Mouse (Mus musculus) limb, embryonic 12.5 days (tissue): ENCODE data around the gene Plek2. TPM values are rescaled to one million over a fixed set of nuclear protein-coding genes. Genes with fewer than 3 reads are reported as not detected.

ENCODE experiments used
- ATAC-seq: fragments of 200-750 bp; cut with Nextera tagmentation; 2 replicates; pipeline ENCODE4 v1.8.0; 2017; ENCODE audit warnings: low read depth, moderate TSS enrichment; ENCODE audit not compliant: insufficient number of reproducible peaks, insufficient read depth, low FRiP score, low TSS enrichment
- H3K27ac ChIP-seq: fragments of 300-500 bp; sonication (generic); 2 replicates; pipeline ENCODE4 v1.5.1; 2016; ENCODE audit warnings: mild to moderate bottlenecking, moderate library complexity
- H3K27me3 ChIP-seq: fragments of 300-500 bp; sonication (generic); 2 replicates; pipeline ENCODE4 v1.6.1; 2016; ENCODE audit warnings: mild to moderate bottlenecking, moderate library complexity
- H3K36me3 ChIP-seq: fragments of 300-500 bp; sonication (generic); 2 replicates; pipeline ENCODE4 v1.6.1; 2016; ENCODE audit warnings: mild to moderate bottlenecking, moderate library complexity
- H3K4me1 ChIP-seq: fragments of 300-500 bp; sonication (generic); replicated peaks from 2 replicates; pipeline ENCODE4 v1.6.1; 2016
- H3K4me2 ChIP-seq: fragments of 300-500 bp; sonication (generic); 2 replicates; pipeline ENCODE4 v1.6.1; 2016; ENCODE audit warnings: mild to moderate bottlenecking, moderate library complexity
- H3K4me3 ChIP-seq: fragments of 300-500 bp; sonication (generic); replicated peaks from 2 replicates; pipeline ENCODE4 v1.5.1; 2016; ENCODE audit warnings: mild to moderate bottlenecking
- H3K9ac ChIP-seq: fragments of 300-500 bp; sonication (generic); replicated peaks from 2 replicates; pipeline ENCODE4 v1.6.1; 2016; ENCODE audit warnings: mild to moderate bottlenecking, moderate library complexity
- H3K9me3 ChIP-seq: fragments of 300-500 bp; sonication (generic); 2 replicates; pipeline ENCODE4 v1.6.1; 2016; ENCODE audit warnings: mild to moderate bottlenecking, moderate library complexity
- WGBS: fragments of 180-500 bp; shearing (Covaris S2); methylation state at CpG from one replicate; pipeline ENCODE4 v1.1.7; 2016; 5-methylcytosine and 5-hydroxymethylcytosine counted together
- polyA plus RNA-seq: library from polyadenylated mRNA; unstranded; fragments of >200 nt; fragmentation: Nextera tagmentation; extraction: Ambion mirVana; gene quantifications from 2 replicates; pipeline ENCODE4 v1.2.1, GENCODE M21; 2016

Plek2 gene
- polyA plus RNA-seq, 1 experiment from 2014 or later = 4.5 TPM

DNA sequence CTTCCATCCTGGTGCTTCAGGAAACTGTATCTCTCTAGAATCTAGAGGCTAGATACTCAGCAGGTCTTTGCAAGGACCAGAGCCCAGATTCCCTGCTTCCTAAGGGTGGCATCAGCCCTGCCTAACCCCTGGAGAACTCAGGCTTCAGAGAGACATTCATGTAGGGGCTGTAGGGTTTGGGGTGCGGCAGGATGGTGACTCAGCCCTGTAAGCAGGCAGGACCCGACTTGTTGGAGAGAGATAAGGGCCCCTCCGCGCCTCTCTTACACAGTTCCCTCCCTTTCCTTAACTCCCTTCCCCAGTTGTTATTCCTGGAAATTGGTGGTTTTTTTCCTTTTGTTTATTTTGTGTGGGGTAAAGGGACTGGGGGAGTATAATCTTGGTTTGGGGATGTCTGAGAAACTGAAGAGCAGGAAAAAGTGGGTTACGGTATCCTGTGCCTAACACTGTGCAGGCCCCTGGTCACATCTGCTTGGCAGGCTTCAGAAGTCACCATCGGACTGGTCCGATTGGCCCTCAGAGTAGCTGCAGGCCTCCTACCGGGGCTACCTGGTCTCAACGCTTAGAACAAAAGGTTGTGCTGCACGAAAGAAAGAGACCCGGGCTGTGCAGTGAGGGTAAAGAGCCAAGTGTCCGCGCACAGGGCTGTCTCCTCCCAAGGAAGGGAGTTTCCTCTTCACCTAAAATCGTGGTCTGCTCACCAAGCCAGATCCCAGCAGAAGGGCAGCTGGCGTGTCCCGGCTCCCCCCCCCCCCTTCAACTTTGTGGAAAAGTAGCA lies 4.1 kb upstream of the Plek2 start:
- H3K27ac ChIP-seq = no peak overlapping the region
- no peaks in the 10 kb centered on the region for H3K36me3 ChIP-seq
- H3K4me3 ChIP-seq = peak overlapping the region; percentile 42
- WGBS = 7% methylated on average over 16 of the region's 16 CpGs
- peak; percentile 18; the same call in 1 of the 2 replicates for ATAC-seq
- H3K4me2 ChIP-seq = peak overlapping the region; percentile 77
- no peak overlapping the region; the same call in 1 of the 2 replicates for H3K9ac ChIP-seq
- no peaks in the 10 kb centered on the region for H3K9me3 ChIP-seq
- H3K27me3 ChIP-seq = peaks cover 83% of the 10 kb centered on the region
- H3K4me1 ChIP-seq = peaks cover 19% of the 10 kb centered on the region

DNA sequence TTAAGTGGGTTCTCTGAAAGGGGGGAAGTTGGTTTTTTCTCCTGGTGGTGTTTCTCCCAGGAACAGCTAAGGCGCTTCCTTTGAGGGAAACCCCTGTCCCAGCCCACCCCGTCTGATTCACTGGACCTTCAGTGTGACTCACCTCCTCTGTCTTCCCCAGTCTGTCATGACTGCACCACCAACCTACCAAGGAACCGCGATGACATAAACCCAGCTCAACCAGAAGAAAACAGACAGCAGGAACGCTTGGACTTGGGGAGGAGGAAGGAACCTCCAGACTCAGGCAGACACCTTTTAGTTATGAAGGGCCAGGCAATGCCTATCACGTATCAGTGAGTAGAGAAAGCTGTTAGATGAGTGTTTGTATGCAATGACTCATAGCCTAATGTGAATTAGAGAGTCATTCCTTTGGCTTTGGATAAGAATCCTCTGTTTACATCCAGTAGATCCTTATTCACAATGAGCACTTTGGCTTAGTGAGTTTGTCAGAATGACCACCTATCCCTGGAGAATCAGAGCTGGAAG lies 1.4 kb upstream of the Plek2 start:
- H3K4me2 ChIP-seq = no peak overlapping the region
- no peaks in the 10 kb centered on the region for H3K9me3 ChIP-seq
- ATAC-seq = no peak
- 84% methylated on average over 6 of the region's 6 CpGs for WGBS
- peaks cover 79% of the 10 kb centered on the region for H3K27me3 ChIP-seq
- peaks cover 19% of the 10 kb centered on the region for H3K4me1 ChIP-seq
- no peak overlapping the region for H3K4me3 ChIP-seq
- H3K36me3 ChIP-seq = no peaks in the 10 kb centered on the region
- H3K9ac ChIP-seq = no peak overlapping the region
- no peak overlapping the region for H3K27ac ChIP-seq

DNA sequence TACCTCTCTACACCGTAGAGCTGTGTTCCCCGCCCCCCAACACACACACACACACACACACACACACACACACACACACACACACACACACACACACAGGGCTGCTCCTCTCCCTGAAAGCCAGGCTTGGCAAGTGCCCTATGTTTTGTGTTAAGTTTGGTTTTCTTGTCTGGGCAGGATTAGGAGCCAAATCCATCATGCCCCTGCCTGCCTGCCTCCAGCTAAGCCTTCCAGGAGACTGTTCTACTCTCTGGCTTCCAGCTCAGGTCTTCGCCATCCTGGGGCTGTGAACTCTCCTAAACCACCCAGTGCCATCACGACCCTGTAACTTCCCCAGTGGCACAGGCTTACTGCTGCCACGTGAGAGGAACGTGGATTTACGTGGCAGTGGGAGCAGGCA lies 2.3 kb downstream of the Plek2 start:
- H3K36me3 ChIP-seq = no peaks in the 10 kb centered on the region
- no peak for ATAC-seq
- no peak overlapping the region for H3K27ac ChIP-seq
- peaks cover 7% of the 10 kb centered on the region for H3K4me1 ChIP-seq
- H3K4me3 ChIP-seq = no peak overlapping the region
- H3K27me3 ChIP-seq = peaks cover 44% of the 10 kb centered on the region
- H3K9me3 ChIP-seq = no peaks in the 10 kb centered on the region
- H3K9ac ChIP-seq = no peak overlapping the region
- 78% methylated on average over 6 of the region's 7 CpGs for WGBS
- no peak overlapping the region for H3K4me2 ChIP-seq

DNA sequence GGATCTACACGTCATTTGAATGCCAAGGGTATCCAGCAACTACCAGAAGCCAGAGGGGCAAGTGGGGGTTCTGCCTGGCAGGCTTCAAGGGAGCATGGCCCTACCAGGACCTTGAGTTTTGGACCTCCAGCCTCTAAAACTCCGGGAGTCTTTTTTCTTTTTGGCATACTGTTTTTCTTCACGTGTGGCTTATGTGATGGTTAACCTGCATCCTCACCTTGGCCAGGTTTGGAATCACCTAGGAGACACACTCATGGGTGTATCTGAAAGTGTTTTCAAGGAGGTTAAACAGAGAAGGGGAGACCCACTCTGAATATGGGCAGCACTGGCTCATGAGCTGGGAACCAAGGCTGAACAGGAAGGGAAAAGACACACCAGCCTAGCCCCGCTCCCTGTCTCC lies 3.5 kb downstream of the Plek2 start:
- Histone ChIP-seq H3K36me3 (no peaks in the 10 kb centered on the region), H3K27ac (no peak overlapping the region), H3K4me2 (no peak overlapping the region), H3K9me3 (no peaks in the 10 kb centered on the region), H3K9ac (no peak overlapping the region), H3K27me3 (peaks cover 34% of the 10 kb centered on the region), H3K4me1 (peaks cover 7% of the 10 kb centered on the region), H3K4me3 (no peak overlapping the region)
- no peak for ATAC-seq
- 80% methylated on average over 4 of the region's 4 CpGs for WGBS

DNA sequence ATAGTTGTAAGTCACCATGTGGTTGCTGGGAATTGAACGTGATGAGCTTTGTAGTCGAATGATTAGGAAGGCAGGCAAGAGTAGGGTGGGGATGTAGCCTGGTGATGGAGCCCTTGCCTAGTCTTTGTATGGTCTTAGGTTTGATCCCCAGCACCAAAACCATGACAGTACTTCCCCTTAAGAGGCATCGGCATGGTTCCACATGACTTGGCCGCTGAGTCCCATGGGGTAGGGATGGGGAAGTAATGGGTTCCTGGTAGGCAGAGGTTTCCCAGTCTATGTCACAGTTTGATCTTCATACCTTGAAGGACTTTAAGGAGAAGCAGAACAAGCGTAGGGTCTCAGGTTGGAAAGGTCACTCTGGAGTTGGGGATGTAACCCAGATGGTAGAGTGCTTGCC lies 5.3 kb downstream of the Plek2 start:
- no peak for ATAC-seq
- Histone ChIP-seq H3K27me3 (peaks cover 16% of the 10 kb centered on the region; the same call in 1 of the 2 replicates), H3K9ac (no peak overlapping the region), H3K4me1 (0 out of 2 replicates have a peak, but pooled peaks cover 2% of the 10 kb centered on the region), H3K4me3 (no peak overlapping the region), H3K27ac (no peak overlapping the region), H3K36me3 (no peaks in the 10 kb centered on the region), H3K4me2 (no peak overlapping the region), H3K9me3 (no peaks in the 10 kb centered on the region)
- 86% methylated on average over 5 of the region's 5 CpGs for WGBS

DNA sequence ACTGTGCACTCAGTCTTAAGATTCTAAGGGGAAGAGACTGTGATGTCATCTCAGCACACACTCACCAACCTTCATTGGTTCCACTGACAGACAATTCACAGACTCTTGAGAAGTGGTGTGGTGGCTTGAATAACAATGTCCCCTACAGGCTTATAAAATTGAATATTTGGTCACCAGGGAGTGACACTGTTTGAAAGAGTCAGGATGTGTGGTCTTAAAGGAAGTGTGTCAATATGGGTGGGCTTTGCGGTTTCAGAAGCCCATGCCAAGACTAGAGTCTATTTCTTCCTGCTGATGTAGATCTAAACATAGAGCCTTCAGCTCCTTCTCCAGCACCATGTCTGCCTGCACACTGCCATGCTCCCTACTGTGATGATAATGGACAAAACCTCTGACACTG lies 8.9 kb downstream of the Plek2 start:
- H3K4me3 ChIP-seq = no peak overlapping the region
- ATAC-seq = no peak
- no peaks in the 10 kb centered on the region for H3K27me3 ChIP-seq
- no peak overlapping the region for H3K9ac ChIP-seq
- no peaks in the 10 kb centered on the region for H3K4me1 ChIP-seq
- no peak overlapping the region for H3K4me2 ChIP-seq
- H3K36me3 ChIP-seq = no peaks in the 10 kb centered on the region
- H3K27ac ChIP-seq = no peak overlapping the region
- H3K9me3 ChIP-seq = no peaks in the 10 kb centered on the region
- 88% methylated on average over 1 of the region's 1 CpGs for WGBS

DNA sequence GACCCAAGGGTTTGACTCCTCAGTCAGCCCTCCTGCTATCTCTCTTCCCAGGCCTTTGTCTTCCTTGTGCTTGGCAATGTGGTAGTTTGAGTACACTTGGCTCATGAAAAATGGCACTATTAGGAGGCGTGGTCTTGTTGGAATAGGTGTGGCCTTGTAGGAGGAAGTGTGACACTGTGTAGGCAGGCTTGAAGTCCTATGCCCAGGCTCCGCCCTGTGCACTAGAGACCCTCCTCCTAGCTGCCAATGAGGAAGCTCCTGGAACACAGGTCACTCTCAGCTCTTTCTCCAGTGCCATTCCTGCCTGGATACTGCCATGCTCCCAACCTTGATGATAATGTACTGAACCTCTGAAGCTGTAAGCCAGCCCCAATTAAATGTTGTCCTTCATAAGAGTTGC lies 15.6 kb downstream of the Plek2 start:
- no peak overlapping the region for H3K27ac ChIP-seq
- H3K9me3 ChIP-seq = peaks cover 5% of the 10 kb centered on the region
- no peaks in the 10 kb centered on the region for H3K27me3 ChIP-seq
- WGBS = 89% methylated on average over 2 of the region's 2 CpGs
- H3K9ac ChIP-seq = no peak overlapping the region
- H3K4me2 ChIP-seq = no peak overlapping the region
- H3K4me1 ChIP-seq = no peaks in the 10 kb centered on the region
- H3K36me3 ChIP-seq = peaks cover 24% of the 10 kb centered on the region
- H3K4me3 ChIP-seq = no peak overlapping the region
- no peak for ATAC-seq

DNA sequence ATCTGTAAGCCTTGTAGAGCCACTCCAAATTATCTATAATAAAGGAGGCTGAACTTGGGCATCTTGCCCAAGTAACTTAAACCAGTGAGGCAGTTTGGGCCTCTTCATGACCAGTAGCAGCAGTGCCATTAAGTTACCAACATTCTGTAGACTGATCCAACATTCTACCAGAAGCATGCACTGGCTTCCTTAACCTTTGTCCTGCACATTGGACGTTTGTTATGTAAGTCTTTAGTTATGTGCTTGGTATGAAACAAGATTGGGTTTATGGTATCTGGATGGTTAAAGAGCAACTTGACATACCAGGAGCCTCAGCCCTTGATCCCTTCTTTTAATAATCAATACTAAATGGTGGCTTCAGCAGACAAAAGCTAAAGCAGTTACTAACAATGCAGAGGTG lies 16.7 kb downstream of the Plek2 start:
- Histone ChIP-seq H3K4me1 (no peaks in the 10 kb centered on the region), H3K4me3 (no peak overlapping the region), H3K27me3 (no peaks in the 10 kb centered on the region), H3K4me2 (no peak overlapping the region), H3K9me3 (peaks cover 5% of the 10 kb centered on the region), H3K9ac (no peak overlapping the region), H3K27ac (no peak overlapping the region), H3K36me3 (peaks cover 35% of the 10 kb centered on the region)
- ATAC-seq = no peak
- WGBS = 76% methylated on average over 1 of the region's 1 CpGs

DNA sequence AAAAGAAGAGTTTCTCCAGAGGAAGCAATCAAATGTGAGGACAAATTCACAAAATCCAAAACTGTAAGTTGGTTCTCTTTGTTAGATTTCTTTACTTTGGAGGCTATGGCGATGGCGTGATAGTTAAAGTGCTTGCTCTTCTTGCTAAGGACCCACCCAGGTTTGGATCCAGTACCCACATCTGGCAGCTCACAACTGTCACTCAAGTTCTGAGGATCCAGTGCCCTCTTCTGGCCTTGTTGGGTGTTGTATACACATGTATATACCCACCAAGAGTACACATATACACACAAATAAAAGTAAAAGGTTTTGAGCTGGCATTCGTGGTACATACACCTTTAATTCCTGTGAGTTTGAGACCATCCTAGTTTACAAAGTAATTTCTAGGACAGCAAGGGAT lies 32.2 kb downstream of the Plek2 start:
- Histone ChIP-seq H3K4me2 (no peak overlapping the region), H3K27ac (no peak overlapping the region), H3K4me1 (no peaks in the 10 kb centered on the region), H3K9me3 (no peaks in the 10 kb centered on the region), H3K9ac (no peak overlapping the region), H3K27me3 (no peaks in the 10 kb centered on the region), H3K36me3 (peaks cover 75% of the 10 kb centered on the region), H3K4me3 (no peak overlapping the region)
- no peak for ATAC-seq
- WGBS = 97% methylated on average over 3 of the region's 3 CpGs

DNA sequence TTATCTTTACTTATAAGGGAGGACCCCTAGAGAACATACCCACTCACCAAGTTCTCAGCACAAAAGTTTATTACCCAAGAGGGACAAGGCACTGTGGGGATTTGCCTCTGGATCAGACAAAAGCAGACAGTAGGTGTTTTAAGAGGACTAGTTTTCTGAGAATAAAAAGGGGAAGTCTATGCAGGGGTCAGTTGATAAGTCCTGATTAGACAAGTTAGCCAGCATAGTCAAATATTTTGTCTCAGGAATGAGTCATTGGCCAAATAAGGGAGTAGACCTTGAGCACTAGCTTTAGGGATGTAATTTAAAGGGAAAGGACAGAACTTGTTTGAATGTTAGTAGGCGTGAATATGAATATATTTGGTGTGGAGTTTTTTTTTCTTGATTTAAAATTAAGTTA lies 38.6 kb downstream of the Plek2 start:
- no peak for ATAC-seq
- no peak overlapping the region for H3K27ac ChIP-seq
- peaks cover 2% of the 10 kb centered on the region for H3K4me1 ChIP-seq
- H3K4me3 ChIP-seq = no peak overlapping the region
- no peaks in the 10 kb centered on the region for H3K27me3 ChIP-seq
- WGBS = 91% methylated on average over 1 of the region's 1 CpGs
- no peaks in the 10 kb centered on the region for H3K9me3 ChIP-seq
- H3K9ac ChIP-seq = no peak overlapping the region
- H3K36me3 ChIP-seq = peaks cover 57% of the 10 kb centered on the region
- H3K4me2 ChIP-seq = no peak overlapping the region

DNA sequence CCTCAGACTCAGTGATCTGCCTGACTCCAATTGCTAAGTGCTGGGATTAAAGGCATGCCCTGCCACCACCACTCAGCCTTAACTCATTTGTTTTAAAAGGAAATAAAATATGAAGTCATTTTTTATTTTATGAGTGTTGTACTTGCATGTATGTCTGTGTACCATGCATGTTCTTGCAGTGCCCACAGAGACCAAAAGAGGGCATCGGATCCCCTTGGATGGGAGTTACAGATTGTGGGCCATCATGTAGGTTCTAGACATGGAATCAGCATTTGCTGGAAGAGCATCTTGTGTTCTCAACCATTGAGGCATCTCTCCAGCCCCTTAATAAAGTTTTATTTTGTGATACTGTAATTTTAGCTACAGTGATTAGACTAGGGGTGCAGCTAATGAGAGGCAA lies 41.3 kb downstream of the Plek2 start:
- Histone ChIP-seq H3K27me3 (no peaks in the 10 kb centered on the region), H3K9me3 (no peaks in the 10 kb centered on the region), H3K36me3 (peaks cover 42% of the 10 kb centered on the region), H3K4me3 (no peak overlapping the region), H3K4me1 (peaks cover 11% of the 10 kb centered on the region), H3K27ac (no peak overlapping the region), H3K4me2 (no peak overlapping the region), H3K9ac (no peak overlapping the region)
- ATAC-seq = no peak
- WGBS = 95% methylated on average over 1 of the region's 1 CpGs

DNA sequence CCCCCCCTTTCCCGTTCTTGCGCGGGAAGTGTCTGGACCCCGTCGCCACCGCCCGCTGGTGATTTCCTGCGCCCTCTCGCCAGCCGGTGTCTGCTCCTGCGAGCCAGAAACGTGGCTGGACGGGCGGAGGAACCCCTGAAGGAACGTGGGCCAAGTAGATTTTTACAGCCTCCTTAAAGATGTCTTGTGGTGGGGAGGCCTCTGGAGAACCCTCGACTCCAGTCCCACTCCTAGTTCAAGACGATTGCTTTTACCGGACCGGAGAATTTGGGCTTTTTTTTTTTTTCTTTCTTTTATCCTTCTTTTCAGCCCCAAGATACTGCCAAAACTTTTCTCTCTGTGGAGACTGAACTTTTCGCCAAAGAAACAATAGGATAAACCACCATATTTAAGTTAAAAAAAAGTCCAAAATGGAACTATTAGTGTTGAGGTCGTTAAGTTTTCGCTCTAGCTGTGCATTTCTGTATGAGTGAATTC lies 44.5 kb downstream of the Plek2 start:
- Histone ChIP-seq H3K4me1 (peaks cover 22% of the 10 kb centered on the region), H3K9ac (peak overlapping the region; percentile 84), H3K4me3 (peak overlapping the region; percentile 79), H3K36me3 (peaks cover 17% of the 10 kb centered on the region), H3K4me2 (peak overlapping the region; percentile 79), H3K27me3 (no peaks in the 10 kb centered on the region), H3K9me3 (no peaks in the 10 kb centered on the region), H3K27ac (peak overlapping the region; percentile 92)
- ATAC-seq = no peak
- WGBS = under 1% methylated on average over 22 of the region's 22 CpGs
